Mouse (Mus musculus) heart, adult 11 months (tissue): Measurements from ENCODE around the gene Stk11.
A peak's percentile ranks its signal among the peaks of the same experiment; 100 is the strongest.

Source experiments
- DNase-seq: peaks from one replicate; pipeline ENCODE4 v3.0.0; 2022

Stk11 gene

DNA sequence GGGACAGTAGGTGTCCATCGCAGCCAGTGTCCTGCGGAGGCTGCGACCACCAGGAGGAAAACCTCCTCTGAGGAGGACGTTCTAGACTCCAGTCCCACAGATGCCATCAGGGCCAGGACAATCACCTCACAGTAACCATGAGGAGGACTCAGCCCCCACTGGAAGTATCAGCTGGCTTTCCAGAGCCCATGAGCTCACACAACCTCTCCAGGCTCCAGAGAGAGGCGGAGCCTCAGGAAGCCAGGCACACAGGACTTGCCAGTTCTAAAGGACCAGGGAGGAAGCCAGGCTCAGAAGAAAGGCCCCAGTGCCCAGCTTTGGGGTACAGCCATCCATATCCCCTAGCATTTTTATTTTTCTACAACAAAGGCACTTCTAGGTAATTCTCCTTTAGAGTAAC lies 20.1 kb upstream of the Stk11 start:
- peak; percentile 95 for DNase-seq

DNA sequence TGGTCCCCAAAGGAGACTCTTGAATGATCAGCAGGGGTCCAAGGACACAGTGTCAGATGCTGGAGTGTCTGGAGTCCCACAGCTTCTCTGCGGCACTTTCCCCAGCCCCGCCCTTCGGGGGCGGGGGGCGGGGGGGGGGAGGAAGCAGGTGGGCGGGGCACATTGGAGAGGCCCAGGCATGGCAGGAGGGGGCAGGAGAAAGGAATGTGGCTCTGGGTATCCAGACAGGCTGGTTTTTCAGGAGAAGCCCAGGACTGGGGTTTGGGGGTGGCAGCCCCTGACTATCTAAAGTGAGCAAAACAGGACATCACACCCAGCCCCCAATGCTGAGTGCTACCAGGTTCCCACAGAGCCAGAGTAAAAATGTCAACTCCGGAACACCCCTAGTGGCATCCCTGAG lies 18.3 kb upstream of the Stk11 start:
- DNase-seq: no peak

DNA sequence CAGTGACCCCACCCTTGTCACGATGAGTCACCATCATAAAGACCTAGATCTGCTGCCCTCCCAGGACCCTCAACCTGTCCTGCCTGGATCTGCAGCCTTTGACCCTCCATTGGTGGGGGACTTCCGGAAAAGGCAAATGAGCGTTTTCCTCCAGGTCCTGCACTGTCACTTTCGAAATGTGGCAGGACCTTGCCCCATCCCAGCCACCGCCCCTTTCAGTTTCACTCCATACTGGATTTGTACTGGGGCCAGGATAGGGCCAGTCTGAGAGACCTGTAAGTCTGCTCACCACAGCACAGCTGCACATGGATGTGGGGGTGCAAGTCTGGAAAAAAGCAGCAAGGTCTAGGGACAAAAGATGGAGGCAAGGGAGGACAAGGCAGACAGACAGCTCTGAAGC lies 17.0 kb upstream of the Stk11 start:
- peak; percentile 94 for DNase-seq

DNA sequence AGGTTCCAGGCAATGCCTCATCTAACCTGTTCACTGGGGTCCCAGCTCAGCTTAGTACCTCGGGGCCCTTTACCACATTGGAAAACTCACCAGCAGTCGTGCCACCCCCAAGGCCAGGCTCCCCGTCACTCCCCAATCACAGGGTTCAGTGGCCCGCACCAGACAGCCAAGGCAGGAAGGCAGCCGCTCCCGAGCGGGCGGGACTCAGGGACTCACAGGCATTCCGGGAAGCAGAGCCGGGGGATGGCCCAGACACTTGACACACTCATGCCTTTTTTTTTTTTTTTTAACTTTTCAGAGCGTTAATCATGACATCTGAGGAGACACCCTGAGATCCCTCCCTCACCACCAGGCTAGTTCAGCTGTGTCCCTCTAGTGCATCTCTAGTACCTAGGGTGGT lies 14.6 kb upstream of the Stk11 start:
- peak; percentile 96 for DNase-seq

DNA sequence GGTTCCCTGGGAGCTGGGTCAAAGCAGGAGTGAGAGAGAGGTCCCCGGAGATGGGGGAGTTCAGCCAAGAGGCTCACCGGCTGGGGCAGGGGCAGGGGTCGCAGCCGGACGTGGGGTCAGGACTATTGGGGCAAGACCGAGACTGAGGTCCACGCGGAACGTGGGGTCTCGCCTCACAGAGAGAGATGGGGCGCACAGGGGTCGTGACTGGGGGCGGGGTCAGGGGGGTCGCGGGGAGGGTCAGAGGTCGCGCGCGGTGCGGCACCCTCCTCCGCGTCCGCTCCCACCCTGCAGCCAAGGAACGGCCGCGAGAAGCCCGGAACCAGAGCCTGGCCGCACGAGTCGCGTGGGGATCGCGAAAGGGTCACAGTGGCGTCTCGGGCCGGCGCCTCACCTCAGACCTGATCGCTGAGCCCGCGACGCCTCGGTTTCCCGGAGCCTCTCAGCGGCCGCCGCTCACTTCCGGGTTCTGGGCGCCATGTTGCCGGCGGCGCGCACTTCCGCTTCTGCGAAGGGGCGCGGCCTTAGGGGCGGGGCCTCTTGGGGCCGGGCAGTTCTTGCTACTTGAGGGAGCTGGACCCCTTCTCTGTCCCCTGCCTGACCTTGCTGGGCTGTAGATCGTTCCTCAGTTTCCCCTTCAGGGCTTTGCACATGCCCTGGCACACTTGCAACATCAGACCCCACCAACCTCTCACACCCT lies 13.2 kb upstream of the Stk11 start:
- DNase-seq: peak; percentile 99

DNA sequence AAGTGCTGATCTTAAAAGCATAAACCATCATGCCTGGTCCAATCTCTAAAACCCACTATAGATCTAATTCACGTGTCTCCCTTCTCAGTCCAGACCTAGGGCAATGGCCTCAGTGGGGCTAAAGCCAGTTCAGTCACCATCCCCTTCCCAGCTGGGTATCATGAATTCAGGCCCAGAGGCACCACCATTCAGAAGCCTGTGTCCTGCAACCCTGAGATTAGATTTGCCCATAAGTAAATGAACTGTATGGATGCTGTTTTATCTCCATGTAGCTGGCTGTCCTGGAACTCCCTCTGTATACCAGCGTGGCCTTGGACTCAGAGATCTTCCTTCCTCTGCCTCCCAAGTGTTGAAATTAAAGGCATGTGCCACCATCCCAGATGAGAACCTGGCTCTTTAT lies 12.6 kb upstream of the Stk11 start:
- DNase-seq: no peak

DNA sequence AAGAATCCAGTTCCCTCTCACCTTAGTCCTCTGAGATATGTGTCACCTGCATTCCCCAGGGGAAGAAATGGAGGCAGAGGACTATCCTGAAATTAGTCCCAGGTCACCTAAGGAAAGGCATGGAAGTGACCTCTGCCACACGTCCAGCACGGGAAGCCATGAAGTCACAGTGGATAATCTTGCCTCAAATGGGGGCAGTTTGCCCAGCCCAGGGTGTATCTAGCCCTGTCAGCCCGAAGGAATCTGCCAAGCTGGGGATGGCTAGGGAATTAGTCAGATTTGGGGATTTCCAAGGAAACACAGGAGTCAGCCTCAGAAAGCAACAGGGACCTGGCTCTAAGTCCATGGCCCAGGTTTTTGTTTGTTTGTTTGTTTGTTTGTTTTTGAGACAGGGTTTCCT lies 11.4 kb upstream of the Stk11 start:
- no peak for DNase-seq

DNA sequence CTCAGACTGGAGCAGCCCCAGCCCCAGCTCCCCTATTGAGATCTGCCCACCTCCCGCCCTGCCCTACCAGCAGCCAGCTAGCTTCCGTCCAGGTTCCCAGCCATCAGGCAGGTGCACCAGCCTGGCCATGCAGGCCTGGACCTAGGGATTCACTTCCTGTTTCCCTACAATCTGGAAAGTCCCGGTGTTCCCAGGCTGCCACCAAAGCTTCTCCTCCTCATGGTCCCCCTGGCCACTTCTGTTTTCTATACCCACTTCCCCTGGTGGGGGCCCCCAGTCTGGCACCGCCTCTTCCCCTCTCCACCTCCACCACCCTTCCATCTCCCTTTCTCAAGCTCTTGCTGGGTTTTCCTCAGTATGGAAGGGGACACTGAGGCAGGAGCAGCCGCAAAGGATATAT lies 10.1 kb upstream of the Stk11 start, which contains the start of gene Sbno2:
Gene Sbno2, minus strand, starts transcription at position 112 of the 400 bp plus-strand sequence.
- peak; percentile 95 for DNase-seq

DNA sequence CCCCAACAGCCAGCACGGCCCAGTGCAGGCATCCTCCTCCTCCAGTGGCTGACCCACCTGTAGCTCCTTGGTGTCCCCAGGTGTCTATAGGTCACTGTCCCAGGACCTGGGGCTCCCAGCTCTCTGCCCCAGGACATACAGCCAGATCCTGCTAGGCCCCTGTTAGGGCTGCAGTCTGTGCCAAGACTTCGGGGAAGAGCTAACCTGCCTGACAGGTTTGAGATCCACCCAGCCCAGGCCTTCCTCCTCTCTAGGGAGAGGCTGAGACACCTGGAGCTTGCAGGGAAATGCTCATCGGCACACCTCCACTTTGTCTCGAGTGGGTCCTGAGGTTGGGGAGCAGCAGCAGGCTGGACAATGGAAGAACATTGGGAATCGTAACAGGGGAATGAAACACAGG lies 9.7 kb upstream of the Stk11 start:
- DNase-seq: no peak

DNA sequence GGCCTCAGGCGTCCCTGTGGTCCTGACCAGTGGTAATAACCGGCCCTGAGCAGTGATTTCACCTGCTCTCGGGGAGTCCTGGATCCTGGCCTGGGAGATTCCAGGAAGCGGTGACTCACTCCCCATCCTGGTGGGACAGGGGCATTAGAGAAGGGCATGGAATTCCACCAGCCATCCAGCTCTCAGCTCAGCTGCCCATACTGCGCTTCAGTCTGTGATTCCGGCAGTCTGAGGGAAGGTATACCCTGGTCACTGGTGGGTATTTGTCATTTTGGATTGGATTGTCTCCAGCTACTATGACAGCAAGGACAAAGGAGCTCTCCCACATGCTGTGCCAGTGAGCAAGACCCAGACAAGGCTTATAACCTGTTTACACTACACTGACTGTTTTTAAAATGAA lies 7.9 kb upstream of the Stk11 start:
- DNase-seq: no peak

DNA sequence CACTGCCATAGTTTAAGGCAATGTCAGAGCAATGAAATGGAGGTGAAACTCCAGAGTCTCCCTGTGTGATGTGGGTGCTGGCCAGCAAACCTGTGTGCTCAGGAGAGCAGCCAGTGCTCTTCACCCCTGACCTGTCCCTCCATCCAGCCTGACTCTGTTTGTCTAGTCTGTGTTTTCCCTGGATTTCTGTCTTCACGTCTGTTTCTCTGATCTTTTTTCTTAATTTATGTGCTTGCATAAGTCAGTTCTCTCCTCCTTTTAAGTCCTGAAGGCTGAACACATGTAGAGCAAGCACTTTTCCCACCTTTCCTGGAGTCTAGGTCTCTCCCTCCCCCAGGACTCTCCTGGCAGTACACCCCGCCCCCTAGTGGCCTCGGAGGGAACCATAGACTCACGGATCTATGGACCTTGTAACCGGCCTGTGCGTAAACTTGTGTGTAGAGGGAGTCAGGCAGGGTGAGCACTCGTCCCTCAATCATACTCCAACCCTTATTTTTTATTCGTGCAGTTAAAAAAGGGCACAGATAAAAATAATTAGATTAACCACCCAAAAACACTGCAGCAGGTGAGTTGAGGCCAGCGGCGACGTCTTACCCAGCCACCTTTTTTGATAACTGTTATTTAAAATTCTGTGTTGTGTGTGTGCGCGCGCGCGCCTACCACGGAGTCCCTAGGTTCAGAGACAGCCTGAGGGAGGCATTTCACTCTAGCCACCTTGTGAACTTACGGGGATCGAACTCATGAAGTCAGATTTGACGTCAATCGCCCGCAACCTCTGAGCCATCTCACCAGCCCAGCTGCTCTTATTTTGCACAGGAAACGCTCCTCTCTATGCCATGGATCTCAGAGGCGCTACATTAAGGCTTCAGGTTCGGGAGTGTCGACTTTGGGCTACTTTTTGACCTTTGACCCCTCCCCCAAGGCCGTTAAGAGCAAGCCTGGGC lies 990 bp upstream of the Stk11 start:
- peak; percentile 99 for DNase-seq

DNA sequence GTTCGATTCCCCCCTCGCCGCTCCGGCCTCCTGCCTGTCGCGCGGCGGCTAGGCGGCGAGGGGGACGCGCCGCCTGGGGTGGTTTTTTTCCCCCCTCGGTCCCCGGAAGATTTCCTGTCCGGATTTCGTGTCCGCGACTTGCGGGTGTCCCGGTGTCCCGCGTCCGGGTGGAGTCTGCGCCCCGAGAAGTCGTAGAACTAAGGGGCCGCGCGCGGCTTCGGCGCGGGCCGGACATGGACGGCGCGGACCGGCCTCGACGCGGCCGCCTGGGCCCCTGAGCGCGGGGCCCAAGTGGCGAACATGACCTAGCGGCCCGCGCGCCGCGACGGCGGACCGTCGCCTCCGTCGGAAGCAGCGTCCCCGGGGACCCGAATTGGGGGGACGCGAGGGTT lies 337 bp downstream of the Stk11 start:
- DNase-seq: no peak

DNA sequence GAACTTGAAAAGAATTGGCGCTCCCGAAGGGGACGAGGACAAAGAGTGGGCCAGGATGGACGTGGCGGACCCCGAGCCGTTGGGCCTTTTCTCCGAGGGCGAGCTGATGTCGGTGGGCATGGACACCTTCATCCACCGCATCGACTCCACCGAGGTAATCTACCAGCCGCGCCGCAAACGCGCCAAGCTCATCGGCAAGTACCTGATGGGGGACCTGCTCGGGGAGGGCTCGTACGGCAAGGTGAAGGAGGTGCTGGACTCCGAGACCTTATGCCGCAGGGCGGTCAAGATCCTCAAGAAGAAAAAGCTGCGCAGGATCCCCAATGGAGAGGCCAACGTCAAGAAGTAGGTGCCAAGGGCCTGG lies 942 bp downstream of the Stk11 start:
- DNase-seq: no peak

DNA sequence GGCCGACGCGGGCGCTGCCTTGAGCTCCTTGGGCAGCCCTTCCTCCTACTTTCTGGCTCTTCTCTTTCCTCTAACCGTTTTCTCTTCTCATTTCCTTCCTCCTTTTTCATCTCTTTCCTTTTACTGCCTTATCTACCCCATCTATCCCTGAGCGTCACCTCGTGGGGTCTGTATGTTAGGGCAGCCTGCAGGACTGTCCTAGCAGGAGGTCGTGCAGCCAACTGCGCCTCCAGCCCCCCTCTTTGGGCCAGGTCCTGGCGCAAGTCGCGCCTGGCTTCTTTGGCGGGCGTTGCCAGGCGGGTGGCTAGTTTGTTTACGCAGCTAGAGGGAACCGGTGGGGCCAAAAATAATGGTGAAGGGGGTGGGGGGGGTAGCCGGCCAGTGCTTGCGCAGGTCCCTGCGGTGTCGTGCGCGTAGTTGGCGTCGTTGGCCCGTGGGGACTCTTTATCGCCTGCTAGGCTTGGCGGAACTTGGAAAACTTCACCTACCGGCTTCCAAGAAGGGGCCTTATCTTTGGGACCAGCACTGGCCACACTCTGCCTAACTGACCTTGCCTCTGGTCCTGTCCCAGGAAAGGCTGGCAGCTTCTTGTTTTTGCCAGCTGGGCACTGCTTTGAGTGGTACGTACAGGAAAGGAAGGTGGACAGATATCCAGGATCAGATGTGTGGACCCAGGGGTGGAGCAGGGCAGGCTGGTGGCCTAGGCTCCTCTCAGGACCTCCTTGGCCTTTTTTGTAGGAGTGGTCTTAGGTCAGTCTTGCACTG lies 1.5 kb downstream of the Stk11 start:
- DNase-seq: peak; percentile 98

DNA sequence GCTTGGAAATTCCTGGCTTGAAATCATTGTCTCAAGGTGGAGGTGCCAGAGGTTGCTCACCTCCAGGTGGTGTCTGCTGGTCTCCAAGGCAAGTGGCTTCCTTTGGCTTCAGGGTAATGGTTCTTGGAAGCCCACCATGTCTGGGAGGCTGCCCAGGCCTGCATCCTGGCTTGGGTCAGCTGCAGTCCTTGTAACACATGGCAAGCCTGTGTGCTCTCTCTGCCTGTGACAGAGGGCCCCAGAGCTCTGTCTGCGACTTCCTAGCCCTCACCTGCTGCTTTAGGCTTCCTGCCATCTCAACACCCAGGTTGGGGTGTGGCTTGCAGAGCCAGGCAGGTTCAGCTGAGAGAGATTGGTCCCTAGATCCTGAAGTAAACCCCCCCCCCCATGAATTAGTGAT lies 2.1 kb downstream of the Stk11 start:
- DNase-seq: peak; percentile 96

DNA sequence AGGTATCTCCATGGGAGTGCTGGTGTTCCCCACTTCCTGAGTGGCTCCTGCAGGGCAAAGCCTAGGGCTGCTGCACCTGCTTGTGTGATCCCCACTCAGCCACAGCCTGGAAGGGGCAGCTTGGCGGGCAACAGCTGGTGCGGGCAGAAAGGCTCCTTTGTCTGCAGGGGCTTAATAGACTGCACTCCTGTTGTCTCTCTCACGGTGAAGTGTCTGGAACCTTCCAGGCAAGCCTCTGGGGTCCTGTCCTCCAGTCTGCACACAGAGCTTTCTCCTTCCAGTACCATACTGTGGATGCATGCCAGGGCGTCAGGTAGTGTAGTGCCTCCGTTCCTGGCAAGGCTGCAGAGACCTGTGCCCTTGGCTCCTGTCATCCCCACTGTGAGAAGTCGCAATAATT lies 2.9 kb downstream of the Stk11 start:
- DNase-seq: no peak

DNA sequence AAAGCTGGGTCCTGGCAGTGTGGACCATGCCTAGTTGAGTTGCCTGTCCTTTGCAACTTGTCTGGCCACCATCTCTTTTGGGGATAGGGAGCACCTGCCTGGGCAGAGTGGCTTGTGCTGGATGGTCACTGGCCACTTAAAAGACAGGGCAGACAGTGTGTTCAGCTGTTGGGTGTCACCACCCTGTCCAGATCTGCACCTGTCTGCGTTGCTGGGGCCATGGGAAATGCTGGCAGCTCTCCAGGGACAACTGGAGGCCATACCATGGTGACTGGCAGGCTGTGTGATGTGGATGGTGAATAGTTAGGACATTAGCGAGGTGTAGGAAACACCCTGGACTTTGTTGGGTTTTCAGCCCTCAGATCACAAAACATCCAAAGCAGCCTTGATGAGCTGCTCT lies 4.5 kb downstream of the Stk11 start:
- DNase-seq: no peak

DNA sequence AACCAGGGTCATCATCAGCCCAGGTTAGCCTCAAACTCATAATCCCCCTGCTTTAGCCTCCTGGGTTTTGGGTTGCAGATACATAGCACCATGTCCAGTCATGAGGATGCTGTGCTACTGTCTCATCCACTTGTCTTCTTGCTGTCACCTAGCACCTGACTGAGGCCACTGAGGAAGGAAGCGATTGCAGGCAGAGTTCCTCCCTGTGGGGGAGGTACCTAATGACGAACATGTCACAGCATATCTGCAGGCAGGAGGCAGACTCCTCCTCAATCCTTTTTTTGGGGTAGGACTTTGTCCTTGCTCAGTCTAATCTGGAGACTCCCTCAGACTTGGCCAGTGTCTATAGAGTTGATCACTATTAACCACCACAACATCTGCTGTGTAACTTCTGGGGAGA lies 6.0 kb downstream of the Stk11 start:
- DNase-seq: no peak

DNA sequence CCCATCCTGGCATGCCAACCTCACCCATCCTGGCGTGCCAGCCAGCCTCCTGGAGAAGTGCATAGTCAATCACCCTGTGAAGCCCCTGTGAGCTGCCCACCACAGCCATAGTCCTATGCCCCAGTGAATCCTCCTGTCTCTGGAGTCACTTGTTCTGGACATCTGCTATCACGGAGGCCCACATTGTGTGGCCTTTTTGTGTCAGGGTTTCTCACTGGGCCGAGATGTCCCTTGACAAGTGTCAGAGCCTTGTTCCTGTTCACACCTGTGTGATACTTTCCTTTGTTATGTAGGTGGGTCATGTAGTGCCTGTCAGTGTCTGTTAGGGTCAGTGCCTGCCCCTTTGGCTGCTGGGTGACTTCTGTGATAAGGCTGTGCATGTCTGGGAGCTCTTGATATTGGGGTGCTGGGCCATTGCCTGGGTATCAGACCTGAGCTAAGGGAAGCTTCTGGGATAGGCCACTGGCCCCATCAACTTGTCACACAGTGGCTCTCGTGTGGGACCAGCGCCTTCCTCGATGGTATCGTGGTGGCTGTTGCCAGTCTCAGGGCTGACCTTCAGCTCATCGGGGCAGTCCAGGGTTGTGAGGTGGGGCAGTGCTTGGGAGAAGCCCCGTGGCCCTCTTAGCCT lies 8.4 kb downstream of the Stk11 start:
- no peak for DNase-seq

DNA sequence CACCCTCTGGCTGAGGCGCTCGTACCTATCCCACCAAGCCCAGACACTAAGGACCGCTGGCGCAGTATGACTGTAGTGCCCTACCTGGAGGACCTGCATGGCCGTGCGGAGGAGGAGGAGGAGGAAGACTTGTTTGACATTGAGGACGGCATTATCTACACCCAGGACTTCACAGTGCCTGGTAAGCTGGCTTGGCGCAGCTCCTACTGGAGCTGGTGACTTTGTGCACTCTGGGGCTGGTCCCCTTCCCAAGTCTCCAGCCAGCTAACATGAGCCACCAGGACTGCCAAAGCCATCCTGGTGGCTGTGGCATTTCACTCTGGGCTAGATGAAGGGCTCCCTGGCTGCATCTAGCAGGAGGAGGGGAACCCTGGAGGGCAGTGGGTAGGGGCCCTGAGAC lies 12.3 kb downstream of the Stk11 start:
- DNase-seq: peak; percentile 94

DNA sequence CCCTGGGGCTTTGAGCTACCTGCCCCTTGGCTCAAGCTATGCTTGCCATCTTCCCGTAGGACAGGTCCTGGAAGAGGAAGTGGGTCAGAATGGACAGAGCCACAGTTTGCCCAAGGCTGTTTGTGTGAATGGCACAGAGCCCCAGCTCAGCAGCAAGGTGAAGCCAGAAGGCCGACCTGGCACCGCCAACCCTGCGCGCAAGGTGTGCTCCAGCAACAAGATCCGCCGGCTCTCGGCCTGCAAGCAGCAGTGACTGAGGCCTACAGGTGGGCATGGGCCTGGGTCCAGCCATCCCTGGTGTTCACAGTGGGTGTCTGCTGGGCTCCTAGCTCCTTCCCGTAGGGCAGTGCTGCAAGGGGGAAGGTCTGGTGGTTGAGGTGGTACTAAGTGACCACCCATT lies 14.2 kb downstream of the Stk11 start:
- DNase-seq: no peak

DNA sequence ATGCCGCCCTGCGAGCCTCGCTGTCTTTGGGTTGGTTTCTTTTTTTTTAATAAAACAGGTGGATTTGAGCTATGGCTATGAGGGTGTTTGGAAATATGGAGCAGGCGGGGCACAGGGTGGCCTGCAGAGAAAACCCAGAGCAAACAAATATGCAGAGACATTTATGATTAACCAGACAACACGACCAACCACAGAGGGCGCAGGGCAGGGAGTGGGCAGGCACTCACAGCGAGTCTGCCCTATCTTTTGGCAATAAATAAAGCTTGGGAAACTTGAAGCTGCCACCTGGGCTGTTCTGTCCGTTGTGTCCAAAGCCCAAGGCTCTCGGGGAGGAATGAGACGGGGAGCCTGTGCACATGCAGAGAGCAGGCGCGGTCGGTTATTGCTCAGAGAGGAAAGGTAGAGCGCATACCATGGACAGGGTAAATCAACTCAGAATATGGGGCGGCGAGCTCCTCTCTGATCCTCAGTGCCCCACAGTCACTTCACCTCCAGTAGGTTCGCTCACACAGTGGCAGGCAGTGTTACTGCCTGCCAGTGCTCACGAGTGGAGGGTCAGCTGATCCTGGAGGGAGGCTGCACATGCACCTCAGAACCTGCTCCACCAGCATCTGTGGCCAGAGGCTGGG lies 14.9 kb downstream of the Stk11 start:
- DNase-seq: no peak
